Mouse (Mus musculus): ENCODE results near the gene Ppfibp2. TPM values are rescaled to one million over a fixed set of nuclear protein-coding genes. Genes with fewer than 3 reads are reported as not detected.

The Ppfibp2 gene
- total RNA-seq (2021): 1 to 10 TPM; 6.0 TPM

GRCm38 (mm10) chr7:107594857-107595402 lies at the start of gene Ppfibp2:
Gene Ppfibp2, plus strand, starts transcription at chr7:107595207.
- peak; percentile 64 to 68 for DNase-seq (ENCODE audit: extremely low spot score in 1 of 2, low spot score in 1 of 2)

GRCm38 (mm10) chr7:107547872-107548271 lies 47.1 kb upstream of the Ppfibp2 start:
- DNase-seq (ENCODE audit: extremely low spot score in 1 of 2, low spot score in 1 of 2): no peak

GRCm38 (mm10) chr7:107553461-107553860 lies 41.5 kb upstream of the Ppfibp2 start:
- DNase-seq (ENCODE audit: extremely low spot score in 1 of 2, low spot score in 1 of 2): no peak

- peak in 1 of 2 experiments; percentile 22 for DNase-seq (ENCODE audit: extremely low spot score in 1 of 2, low spot score in 1 of 2)
These were observed 39.1 kb upstream of the Ppfibp2 start for GRCm38 (mm10) chr7:107555906-107556305.

GRCm38 (mm10) chr7:107560675-107561074 lies 34.3 kb upstream of the Ppfibp2 start:
- no peak for DNase-seq (ENCODE audit: extremely low spot score in 1 of 2, low spot score in 1 of 2)

- no peak for DNase-seq (ENCODE audit: extremely low spot score in 1 of 2, low spot score in 1 of 2)
These were observed 33.4 kb upstream of the Ppfibp2 start for GRCm38 (mm10) chr7:107561584-107561983.

- DNase-seq (ENCODE audit: extremely low spot score in 1 of 2, low spot score in 1 of 2): no peak
These were observed 31.3 kb upstream of the Ppfibp2 start for GRCm38 (mm10) chr7:107563727-107564126.

- DNase-seq (ENCODE audit: extremely low spot score in 1 of 2, low spot score in 1 of 2): peak in 1 of 2 experiments; percentile 4
These were observed 27.7 kb upstream of the Ppfibp2 start, which contains the start of gene Olfml1 for GRCm38 (mm10) chr7:107567261-107567671. Gene Olfml1, plus strand, starts transcription at chr7:107567446.

GRCm38 (mm10) chr7:107567674-107568073 lies 27.3 kb upstream of the Ppfibp2 start:
- DNase-seq (ENCODE audit: extremely low spot score in 1 of 2, low spot score in 1 of 2): no peak

GRCm38 (mm10) chr7:107568971-107569370 lies 26.0 kb upstream of the Ppfibp2 start:
- DNase-seq (ENCODE audit: extremely low spot score in 1 of 2, low spot score in 1 of 2): no peak

GRCm38 (mm10) chr7:107573856-107574255 lies 21.2 kb upstream of the Ppfibp2 start:
- no peak for DNase-seq (ENCODE audit: extremely low spot score in 1 of 2, low spot score in 1 of 2)

GRCm38 (mm10) chr7:107574276-107574675 lies 20.7 kb upstream of the Ppfibp2 start:
- no peak for DNase-seq (ENCODE audit: extremely low spot score in 1 of 2, low spot score in 1 of 2)

- no peak for DNase-seq (ENCODE audit: extremely low spot score in 1 of 2, low spot score in 1 of 2)
These were observed 2.4 kb upstream of the Ppfibp2 start for GRCm38 (mm10) chr7:107592641-107593040.

- DNase-seq (ENCODE audit: extremely low spot score in 1 of 2, low spot score in 1 of 2): no peak
These were observed 1.1 kb upstream of the Ppfibp2 start for GRCm38 (mm10) chr7:107593904-107594303.

GRCm38 (mm10) chr7:107594325-107594856 lies 616 bp upstream of the Ppfibp2 start:
- DNase-seq (ENCODE audit: extremely low spot score in 1 of 2, low spot score in 1 of 2): peak; percentile 33 to 41

GRCm38 (mm10) chr7:107595426-107595825 lies 419 bp downstream of the Ppfibp2 start:
- DNase-seq (ENCODE audit: extremely low spot score in 1 of 2, low spot score in 1 of 2): no peak

GRCm38 (mm10) chr7:107596753-107597152 lies 1.7 kb downstream of the Ppfibp2 start:
- DNase-seq (ENCODE audit: extremely low spot score in 1 of 2, low spot score in 1 of 2): no peak

GRCm38 (mm10) chr7:107597956-107598355 lies 2.9 kb downstream of the Ppfibp2 start:
- DNase-seq (ENCODE audit: extremely low spot score in 1 of 2, low spot score in 1 of 2): no peak

GRCm38 (mm10) chr7:107600651-107601050 lies 5.6 kb downstream of the Ppfibp2 start:
- DNase-seq (ENCODE audit: extremely low spot score in 1 of 2, low spot score in 1 of 2): no peak

- DNase-seq (ENCODE audit: extremely low spot score in 1 of 2, low spot score in 1 of 2): no peak
These were observed 7.5 kb downstream of the Ppfibp2 start for GRCm38 (mm10) chr7:107602505-107602904.

- DNase-seq (ENCODE audit: extremely low spot score in 1 of 2, low spot score in 1 of 2): no peak
These were observed 7.9 kb downstream of the Ppfibp2 start for GRCm38 (mm10) chr7:107602913-107603312.

GRCm38 (mm10) chr7:107607766-107608165 lies 12.8 kb downstream of the Ppfibp2 start:
- no peak for DNase-seq (ENCODE audit: extremely low spot score in 1 of 2, low spot score in 1 of 2)

Measured in layer of hippocampus, postnatal 25 days (tissue).